Mouse (Mus musculus) hindbrain, embryonic 14.5 days (tissue): ENCODE data around the gene Tex264. TPM values are rescaled to one million over a fixed set of nuclear protein-coding genes. Genes with fewer than 3 reads are reported as not detected.
"Not testable (repeated sequence)": the region's sequence is repeated elsewhere in the genome, so short reads cannot be mapped to it uniquely, and the experiment has no call there.

Experiments
- ATAC-seq: fragments of 200-750 bp; cut with Nextera tagmentation; 2 replicates; pipeline ENCODE4 v1.8.0; 2017; ENCODE audit warnings: moderate number of reproducible peaks, mild to moderate bottlenecking, moderate TSS enrichment, moderate library complexity; ENCODE audit not compliant: low FRiP score
- DNase-seq: peaks from one replicate; pipeline ENCODE4 v3.0.0-alpha.2; 2015; ENCODE audit warnings: low spot score
- H3K27ac ChIP-seq: fragments of 300-500 bp; sonication (generic); 2 replicates; pipeline ENCODE4 v1.5.1; 2014; ENCODE audit warnings: mild to moderate bottlenecking, moderate library complexity
- H3K27me3 ChIP-seq: fragments of 300-500 bp; sonication (generic); 2 replicates; pipeline ENCODE4 v1.6.1; 2014; ENCODE audit warnings: mild to moderate bottlenecking, low read length, mixed read lengths; ENCODE audit not compliant: control insufficient read depth, insufficient read depth
- H3K36me3 ChIP-seq: fragments of 300-500 bp; sonication (generic); replicated peaks from 2 replicates; pipeline ENCODE4 v1.6.1; 2014; ENCODE audit not compliant: control insufficient read depth, insufficient read depth
- H3K4me1 ChIP-seq: fragments of 300-500 bp; sonication (generic); replicated peaks from 2 replicates; pipeline ENCODE4 v1.6.1; 2014; ENCODE audit warnings: antibody characterized with exemption, low read length, mixed read lengths; ENCODE audit not compliant: control insufficient read depth, insufficient read depth
- H3K4me2 ChIP-seq: fragments of 300-500 bp; sonication (generic); replicated peaks from 2 replicates; pipeline ENCODE4 v1.6.1; 2014; ENCODE audit warnings: mild to moderate bottlenecking, moderate library complexity
- H3K4me3 ChIP-seq: fragments of 300-500 bp; sonication (generic); replicated peaks from 2 replicates; pipeline ENCODE4 v1.5.1; 2014; ENCODE audit warnings: mild to moderate bottlenecking, low read length
- H3K9ac ChIP-seq: fragments of 300-500 bp; sonication (generic); 2 replicates; pipeline ENCODE4 v1.6.1; 2014
- H3K9me3 ChIP-seq: fragments of 300-500 bp; sonication (generic); 2 replicates; pipeline ENCODE4 v1.6.1; 2016; ENCODE audit warnings: low read length; ENCODE audit not compliant: control insufficient read depth
- WGBS: fragments of 180-500 bp; shearing (Covaris S2); extraction: QIAGEN DNeasy Blood & Tissue Kit; methylation state at CpG from one replicate; pipeline ENCODE4 v1.1.7; 2014; 5-methylcytosine and 5-hydroxymethylcytosine counted together
- polyA plus RNA-seq: library from polyadenylated mRNA; unstranded; fragments of >200 nt; fragmentation: Nextera tagmentation; extraction: Ambion mirVana; gene quantifications from 2 replicates; pipeline ENCODE4 v1.2.1, GENCODE M21; 2014

The Tex264 gene
- polyA plus RNA-seq, 1 experiment from 2014 or later, result 65.7 TPM

- 22% methylated on average over 8 of the region's 8 CpGs for WGBS
- not testable (repeated sequence) for ATAC-seq, H3K4me3 ChIP-seq, H3K9me3 ChIP-seq, H3K27ac ChIP-seq, H3K4me1 ChIP-seq, H3K9ac ChIP-seq, H3K27me3 ChIP-seq, H3K36me3 ChIP-seq, H3K4me2 ChIP-seq, DNase-seq
These were observed 57.9 kb downstream of the Tex264 start for GRCm38 (mm10) chr9:106627796-106628195.

GRCm38 (mm10) chr9:106626282-106626681, 59.4 kb downstream of the Tex264 start, which contains the start of gene Iqcf6:
TSS of gene Iqcf6 (plus strand) at chr9:106626582.
- Histone ChIP-seq H3K36me3 (no peaks in the 10 kb centered on the region), H3K4me2 (no peak within 1 kb of the TSS), H3K9me3 (no peaks in the 10 kb centered on the region), H3K4me3 (no peak within 1 kb of the TSS), H3K4me1 (no peaks in the 10 kb centered on the region), H3K27me3 (no peaks in the 10 kb centered on the region), H3K9ac (no peak within 1 kb of the TSS), H3K27ac (no peak within 1 kb of the TSS)
- WGBS, result 79% methylated on average over 2 of the region's 2 CpGs
- DNase-seq (no peak), ATAC-seq (no peak)

- no peak for ATAC-seq
- WGBS, result 75% methylated on average over 3 of the region's 3 CpGs
These were observed 68.2 kb downstream of the Tex264 start for GRCm38 (mm10) chr9:106617496-106617895.

GRCm38 (mm10) chr9:106616306-106616705, 69.4 kb downstream of the Tex264 start:
- ATAC-seq (no peak), DNase-seq (no peak)
- H3K36me3 ChIP-seq, result no peaks in the 10 kb centered on the region
- no peak overlapping the region for H3K27ac ChIP-seq
- no peaks in the 10 kb centered on the region for H3K4me1 ChIP-seq
- H3K9me3 ChIP-seq, result 0 out of 2 replicates have a peak, but pooled peaks cover 6% of the 10 kb centered on the region
- no peak overlapping the region for H3K9ac ChIP-seq
- no peak overlapping the region for H3K4me2 ChIP-seq
- WGBS, result 82% methylated on average over 9 of the region's 9 CpGs
- no peak overlapping the region for H3K4me3 ChIP-seq
- no peaks in the 10 kb centered on the region for H3K27me3 ChIP-seq

More at GRCm38 (mm10) chr9:106617496-106617895, 68.2 kb downstream of the Tex264 start:
- Histone ChIP-seq H3K27me3 (no peaks in the 10 kb centered on the region), H3K9me3 (0 out of 2 replicates have a peak, but pooled peaks cover 6% of the 10 kb centered on the region), H3K36me3 (no peaks in the 10 kb centered on the region), H3K4me3 (no peak overlapping the region), H3K4me1 (no peaks in the 10 kb centered on the region), H3K4me2 (no peak overlapping the region), H3K27ac (no peak overlapping the region), H3K9ac (no peak overlapping the region)
- no peak for DNase-seq

GRCm38 (mm10) chr9:106614616-106615015, 71.1 kb downstream of the Tex264 start:
- no peaks in the 10 kb centered on the region for H3K27me3 ChIP-seq
- H3K4me3 ChIP-seq, result no peak overlapping the region
- DNase-seq, result no peak
- H3K36me3 ChIP-seq, result no peaks in the 10 kb centered on the region
- 47% methylated on average over 3 of the region's 3 CpGs for WGBS
- 0 out of 2 replicates have a peak, but pooled peaks cover 6% of the 10 kb centered on the region for H3K9me3 ChIP-seq
- ATAC-seq, result no peak
- H3K4me2 ChIP-seq, result no peak overlapping the region
- H3K4me1 ChIP-seq, result no peaks in the 10 kb centered on the region
- no peak overlapping the region for H3K9ac ChIP-seq
- H3K27ac ChIP-seq, result no peak overlapping the region

GRCm38 (mm10) chr9:106613951-106614350, 71.8 kb downstream of the Tex264 start:
- ATAC-seq (no peak), DNase-seq (no peak)
- Histone ChIP-seq H3K27me3 (no peaks in the 10 kb centered on the region), H3K27ac (no peak overlapping the region), H3K9ac (no peak overlapping the region), H3K9me3 (no peaks in the 10 kb centered on the region), H3K36me3 (no peaks in the 10 kb centered on the region), H3K4me2 (no peak overlapping the region), H3K4me1 (no peaks in the 10 kb centered on the region), H3K4me3 (no peak overlapping the region)
- WGBS, result 79% methylated on average over 2 of the region's 2 CpGs

- no peaks in the 10 kb centered on the region for H3K27me3 ChIP-seq
- H3K27ac ChIP-seq, result no peak overlapping the region
- no peaks in the 10 kb centered on the region for H3K9me3 ChIP-seq
- ATAC-seq (no peak), DNase-seq (no peak)
- no peak overlapping the region for H3K4me3 ChIP-seq
- no peak overlapping the region for H3K9ac ChIP-seq
- H3K4me1 ChIP-seq, result no peaks in the 10 kb centered on the region
- H3K4me2 ChIP-seq, result no peak overlapping the region
- H3K36me3 ChIP-seq, result no peaks in the 10 kb centered on the region
- 74% methylated on average over 4 of the region's 4 CpGs for WGBS
These were observed 75.0 kb downstream of the Tex264 start for GRCm38 (mm10) chr9:106610727-106611126.

Other genes with a start within 250 kb of the Tex264 start
- gene Acy1, start 247.6 kb downstream of the Tex264 start, polyA plus RNA-seq, result 22.4 and 23.5 TPM in 2 replicates
- gene Abhd14b, start 238.5 kb downstream of the Tex264 start, polyA plus RNA-seq, result 7.9 and 8.2 TPM in 2 replicates
- gene Abhd14a, start 238.2 kb downstream of the Tex264 start, polyA plus RNA-seq, result 57.7 and 69.8 TPM in 2 replicates
- gene Pcbp4, start 232.6 kb downstream of the Tex264 start, polyA plus RNA-seq, result 183 and 186 TPM in 2 replicates
- 0.87 and 1.0 TPM in 2 replicates for gene Gpr62, start 220.0 kb downstream of the Tex264 start, polyA plus RNA-seq
- gene Rrp9, start 210.0 kb downstream of the Tex264 start, polyA plus RNA-seq, result 34.5 and 35.7 TPM in 2 replicates
- gene Parp3, start 209.0 kb downstream of the Tex264 start, polyA plus RNA-seq, result 0.52 and 0.91 TPM in 2 replicates
- not detected in 2 replicates for gene Iqcf1, start 186.0 kb downstream of the Tex264 start, polyA plus RNA-seq
- gene Iqcf5, start 171.4 kb downstream of the Tex264 start, polyA plus RNA-seq, result not detected in 2 replicates
- not detected in 2 replicates for gene Iqcf3, start 124.3 kb downstream of the Tex264 start, polyA plus RNA-seq
- gene Iqcf4, start 114.9 kb downstream of the Tex264 start, polyA plus RNA-seq, result not detected in 2 replicates
- not detected in 2 replicates for gene Iqcf6, start 59.3 kb downstream of the Tex264 start, polyA plus RNA-seq
- 8.3 and 9.0 TPM in 2 replicates for gene Grm2, start 29.8 kb downstream of the Tex264 start, polyA plus RNA-seq
- 4.3 and 4.7 TPM in 2 replicates for gene Rad54l2, start 103.3 kb upstream of the Tex264 start, polyA plus RNA-seq
- gene Dcaf1, start 135.9 kb upstream of the Tex264 start, polyA plus RNA-seq, result 18.1 and 18.8 TPM in 2 replicates
- gene Rbm15b, start 201.5 kb upstream of the Tex264 start, polyA plus RNA-seq, result 27.4 and 27.5 TPM in 2 replicates
- gene Manf, start 206.1 kb upstream of the Tex264 start, polyA plus RNA-seq, result 171 and 183 TPM in 2 replicates